Mouse (Mus musculus) lung, postnatal 0 days (tissue): ENCODE results near the gene Tcaim. TPM values are rescaled to one million over a fixed set of nuclear protein-coding genes. Genes with fewer than 3 reads are reported as not detected.

Source experiments
- ATAC-seq: fragments of 200-750 bp; cut with Nextera tagmentation; 2 replicates; pipeline ENCODE4 v1.8.0; 2017; ENCODE audit warnings: moderate library complexity
- DNase-seq: peaks from one replicate; pipeline ENCODE4 v3.0.0-alpha.2; 2016; ENCODE audit warnings: low spot score
- H3K27ac ChIP-seq: fragments of 300-500 bp; sonication (generic); 2 replicates; pipeline ENCODE4 v1.5.1; 2014; ENCODE audit warnings: antibody characterized with exemption, mild to moderate bottlenecking, low read length, mixed read lengths
- H3K27me3 ChIP-seq: fragments of 300-500 bp; sonication (generic); replicated peaks from 2 replicates; pipeline ENCODE4 v1.6.1; 2014; ENCODE audit warnings: low read length, mixed read lengths; ENCODE audit not compliant: insufficient read depth
- H3K36me3 ChIP-seq: fragments of 300-500 bp; sonication (generic); 2 replicates; pipeline ENCODE4 v1.6.1; 2014; ENCODE audit warnings: low read length, mixed read lengths; ENCODE audit not compliant: insufficient read depth
- H3K4me1 ChIP-seq: fragments of 300-500 bp; sonication (generic); 2 replicates; pipeline ENCODE4 v1.6.1; 2014; ENCODE audit warnings: antibody characterized with exemption, low read depth, low read length, mixed read lengths; ENCODE audit not compliant: insufficient read depth
- H3K4me2 ChIP-seq: fragments of 300-500 bp; sonication (generic); replicated peaks from 2 replicates; pipeline ENCODE4 v1.6.1; 2014; ENCODE audit warnings: low read depth, mild to moderate bottlenecking, low read length, moderate library complexity, mixed read lengths
- H3K4me3 ChIP-seq: fragments of 300-500 bp; sonication (generic); 2 replicates; pipeline ENCODE4 v1.5.1; 2014; ENCODE audit warnings: low read depth, low read length
- H3K9ac ChIP-seq: fragments of 300-500 bp; sonication (generic); replicated peaks from 2 replicates; pipeline ENCODE4 v1.6.1; 2014; ENCODE audit warnings: low read depth, mild to moderate bottlenecking
- H3K9me3 ChIP-seq: fragments of 300-500 bp; sonication (generic); 2 replicates; pipeline ENCODE4 v1.6.1; 2016; ENCODE audit warnings: low read length, mixed read lengths
- CTCF ChIP-seq: IDR thresholded peaks from 2 replicates; pipeline ENCODE4 v1.5.1; 2016; ENCODE audit warnings: antibody characterized with exemption, mild to moderate bottlenecking
- EP300 ChIP-seq: IDR thresholded peaks from 2 replicates; pipeline ENCODE4 v1.6.1; 2016; ENCODE audit warnings: antibody characterized with exemption, mild to moderate bottlenecking, control low read depth
- WGBS: fragments of 180-500 bp; shearing (Covaris S2); extraction: QIAGEN DNeasy Blood & Tissue Kit; methylation state at CpG from one replicate; pipeline ENCODE4 v1.1.7; 2014; 5-methylcytosine and 5-hydroxymethylcytosine counted together
- polyA plus RNA-seq: library from polyadenylated mRNA; unstranded; fragments of >200 nt; fragmentation: Nextera tagmentation; extraction: Ambion mirVana; gene quantifications from 2 replicates; pipeline ENCODE4 v1.2.1, GENCODE M21; 2015

Tcaim gene
- polyA plus RNA-seq, 1 experiment from 2014 or later = 5.0 TPM

DNA sequence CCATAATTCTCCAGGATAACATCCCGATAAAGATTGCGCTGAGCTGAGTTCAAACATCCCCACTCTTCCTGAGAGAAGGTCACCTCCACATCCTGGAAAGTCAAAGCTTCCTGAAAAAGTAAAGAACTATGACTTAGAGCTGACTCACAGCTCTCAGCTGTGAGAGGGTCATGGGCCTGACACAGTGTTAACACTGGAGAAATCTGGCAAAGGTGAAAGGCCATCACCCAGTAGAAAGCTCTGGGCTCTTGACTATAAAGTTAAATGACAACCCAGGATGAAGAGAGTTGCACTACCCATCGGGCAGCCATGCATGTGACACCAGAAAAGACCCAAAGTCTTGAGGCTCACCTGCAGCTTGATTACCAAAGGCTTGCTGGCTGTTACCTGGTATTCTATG lies 51.4 kb downstream of the Tcaim start:
- H3K36me3 ChIP-seq = peaks cover 79% of the 10 kb centered on the region
- H3K9me3 ChIP-seq = peaks cover 27% of the 10 kb centered on the region
- no peaks in the 10 kb centered on the region for H3K4me1 ChIP-seq
- 97% methylated on average over 3 of the region's 3 CpGs for WGBS
- no peak for DNase-seq
- H3K27me3 ChIP-seq = no peaks in the 10 kb centered on the region
- H3K9ac ChIP-seq = no peak overlapping the region
- ATAC-seq = no peak
- TF ChIP-seq EP300 (no peak), CTCF (no peak)
- H3K27ac ChIP-seq = no peak overlapping the region
- H3K4me2 ChIP-seq = no peak overlapping the region
- H3K4me3 ChIP-seq = no peak overlapping the region

- Histone ChIP-seq H3K9me3 (peaks cover 26% of the 10 kb centered on the region), H3K4me1 (peaks cover 8% of the 10 kb centered on the region; the same call in 1 of the 2 replicates), H3K4me3 (no peak overlapping the region), H3K9ac (no peak overlapping the region), H3K27ac (no peak overlapping the region), H3K4me2 (no peak overlapping the region), H3K36me3 (peaks cover 51% of the 10 kb centered on the region), H3K27me3 (no peaks in the 10 kb centered on the region)
- ATAC-seq (no peak), DNase-seq (no peak)
- no peak for TF ChIP-seq CTCF
- no peak for TF ChIP-seq EP300
Observed at GRCm38 (mm10) chr9:122860752-122861151, 55.4 kb downstream of the Tcaim start.

- DNase-seq (no peak), ATAC-seq (no peak)
- Histone ChIP-seq H3K27ac (no peak overlapping the region), H3K27me3 (no peaks in the 10 kb centered on the region), H3K9me3 (peaks cover 20% of the 10 kb centered on the region), H3K9ac (no peak overlapping the region), H3K4me1 (peaks cover 8% of the 10 kb centered on the region; the same call in 1 of the 2 replicates), H3K4me3 (no peak overlapping the region), H3K4me2 (no peak overlapping the region), H3K36me3 (peaks cover 28% of the 10 kb centered on the region)
- TF ChIP-seq CTCF (no peak), EP300 (no peak)
- 62% methylated on average over 2 of the region's 2 CpGs for WGBS
Observed at GRCm38 (mm10) chr9:122863731-122864130, 58.4 kb downstream of the Tcaim start.

GRCm38 (mm10) chr9:122864848-122865247 lies 59.5 kb downstream of the Tcaim start:
- peaks cover 22% of the 10 kb centered on the region for H3K36me3 ChIP-seq
- no peaks in the 10 kb centered on the region for H3K27me3 ChIP-seq
- H3K27ac ChIP-seq = no peak overlapping the region
- H3K9ac ChIP-seq = peak overlapping the region; percentile 91
- DNase-seq = no peak
- H3K4me2 ChIP-seq = peak overlapping the region; percentile 59
- H3K9me3 ChIP-seq = peaks cover 11% of the 10 kb centered on the region
- H3K4me3 ChIP-seq = peak overlapping the region; percentile 94
- no peak for ATAC-seq
- TF ChIP-seq EP300 (no peak), CTCF (no peak)
- WGBS = 49% methylated on average over 3 of the region's 3 CpGs
- H3K4me1 ChIP-seq = peaks cover 8% of the 10 kb centered on the region; the same call in 1 of the 2 replicates

GRCm38 (mm10) chr9:122865697-122866166 lies 60.4 kb downstream of the Tcaim start, which contains the start of gene Zfp445:
Gene Zfp445 (minus strand): TSS chr9:122866006.
- Histone ChIP-seq H3K4me2 (peak within 1 kb of the TSS; percentile 59), H3K4me1 (peaks cover 8% of the 10 kb centered on the region; the same call in 1 of the 2 replicates), H3K9ac (peak within 1 kb of the TSS; percentile 91), H3K27me3 (no peaks in the 10 kb centered on the region), H3K9me3 (peaks cover 8% of the 10 kb centered on the region; the same call in 1 of the 2 replicates), H3K36me3 (peaks cover 17% of the 10 kb centered on the region), H3K4me3 (peak within 1 kb of the TSS; percentile 94), H3K27ac (peak within 1 kb of the TSS; percentile 89)
- TF ChIP-seq CTCF = no peak
- TF ChIP-seq EP300 = no peak
- ATAC-seq (peak; percentile 96), DNase-seq (peak; percentile 96)
- 3% methylated on average over 34 of the region's 34 CpGs for WGBS

DNA sequence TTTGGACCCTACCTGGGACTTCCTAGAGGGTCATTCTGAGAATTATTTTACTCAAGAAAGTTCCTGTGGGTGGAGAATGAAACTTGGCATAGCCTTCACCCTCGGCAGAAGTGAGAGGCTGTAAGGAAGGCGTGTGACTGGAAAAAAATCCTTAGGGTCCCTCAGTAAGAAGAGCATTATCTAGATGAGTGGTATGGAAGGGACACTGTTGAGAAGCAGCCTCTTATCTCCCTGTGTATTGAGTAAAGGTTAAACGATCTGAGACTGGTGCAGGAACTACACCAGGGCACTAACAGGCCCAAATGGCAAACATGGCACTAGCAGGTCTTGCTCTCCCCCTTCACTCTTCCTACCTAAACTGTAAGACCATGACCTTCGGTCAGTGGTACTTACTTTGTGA lies 60.9 kb downstream of the Tcaim start:
- TF ChIP-seq CTCF (no peak), EP300 (no peak)
- ATAC-seq = peak; percentile 10
- WGBS = 67% methylated on average over 4 of the region's 4 CpGs

More for the DNA sequence above, 60.9 kb downstream of the Tcaim start:
- Histone ChIP-seq H3K36me3 (peaks cover 12% of the 10 kb centered on the region), H3K4me3 (peak overlapping the region; percentile 94), H3K27ac (no peak overlapping the region), H3K27me3 (no peaks in the 10 kb centered on the region), H3K4me2 (peak overlapping the region; percentile 59), H3K9me3 (peaks cover 6% of the 10 kb centered on the region; the same call in 1 of the 2 replicates), H3K9ac (peak overlapping the region; percentile 91), H3K4me1 (peaks cover 8% of the 10 kb centered on the region; the same call in 1 of the 2 replicates)
- no peak for DNase-seq
